Mouse (Mus musculus): ENCODE results near the gene Prkaa1.
"Not testable (repeated sequence)": the region's sequence is repeated elsewhere in the genome, so short reads cannot be mapped to it uniquely, and the experiment has no call there.

Prkaa1 gene

GRCm38 (mm10) chr15:5184668-5185330, 41.1 kb downstream of the Prkaa1 start:
- no peak for DNase-seq

GRCm38 (mm10) chr15:5185366-5186292, 42.0 kb downstream of the Prkaa1 start, which contains the start of gene Ttc33:
Gene Ttc33 (plus strand): TSS chr15:5185525.
- DNase-seq: peak; percentile 86

- no peak for DNase-seq
Measured at GRCm38 (mm10) chr15:5186293-5186675, 42.6 kb downstream of the Prkaa1 start.

GRCm38 (mm10) chr15:5187116-5187515, 43.5 kb downstream of the Prkaa1 start:
- DNase-seq: no peak

- DNase-seq: no peak
Measured at GRCm38 (mm10) chr15:5188029-5188428, 44.4 kb downstream of the Prkaa1 start.

GRCm38 (mm10) chr15:5189504-5190093, 45.9 kb downstream of the Prkaa1 start:
- peak; percentile 49 for DNase-seq

- DNase-seq: no peak
Measured at GRCm38 (mm10) chr15:5193833-5194232, 50.2 kb downstream of the Prkaa1 start.

- DNase-seq: peak; percentile 30
Measured at GRCm38 (mm10) chr15:5194446-5194845, 50.8 kb downstream of the Prkaa1 start.

- DNase-seq: no peak
Measured at GRCm38 (mm10) chr15:5194931-5195330, 51.3 kb downstream of the Prkaa1 start.

GRCm38 (mm10) chr15:5195987-5196514, 52.4 kb downstream of the Prkaa1 start:
- DNase-seq: no peak

GRCm38 (mm10) chr15:5196691-5197090, 53.0 kb downstream of the Prkaa1 start:
- no peak for DNase-seq

GRCm38 (mm10) chr15:5205222-5205621, 61.6 kb downstream of the Prkaa1 start:
- DNase-seq: no peak

- DNase-seq: no peak
Measured at GRCm38 (mm10) chr15:5209116-5209515, 65.5 kb downstream of the Prkaa1 start.

- DNase-seq: no peak
Measured at GRCm38 (mm10) chr15:5220491-5220890, 76.8 kb downstream of the Prkaa1 start.

GRCm38 (mm10) chr15:5230746-5231145, 87.1 kb downstream of the Prkaa1 start:
- DNase-seq: not testable (repeated sequence)

Data from right cerebral cortex, adult 18-20 months (tissue).